Comparison of ENCODE assay signal across 8 mouse cellular contexts in genomic region chr12:102719552-102720315, GRCm38 (mm10). TPM values are rescaled to one million over a fixed set of nuclear protein-coding genes. Genes with fewer than 3 reads are reported as not detected.
A peak's percentile ranks its signal among the peaks of the same experiment; 100 is the strongest.
DNase-seq lines count a peak whose midpoint lies in the region; ATAC-seq and TF ChIP-seq lines count a peak whose summit lies in the region.

No protein-coding gene starts in this region.

- H3K27ac ChIP-seq in liver, adult 2 months (replicated peaks; ENCODE audit: insufficient read depth, low read depth, low read length), result no peak overlapping the region
- H3K27ac ChIP-seq in forebrain, embryonic 10.5 days, result no peak overlapping the region
- H3K27ac ChIP-seq in intestine, postnatal 0 days (ENCODE audit: low read depth, low read length), result no peak overlapping the region
- no peak overlapping the region for H3K27ac ChIP-seq in midbrain, embryonic 14.5 days (replicated peaks; ENCODE audit: low read depth, low read length)

- no peaks in the 10 kb centered on the region for H3K27me3 ChIP-seq in liver, adult 2 months (ENCODE audit: control insufficient read depth, insufficient read depth, low read length)
- no peaks in the 10 kb centered on the region for H3K27me3 ChIP-seq in forebrain, embryonic 10.5 days (ENCODE audit: poor library complexity, severe bottlenecking)
- H3K27me3 ChIP-seq in intestine, postnatal 0 days (replicated peaks; ENCODE audit: control insufficient read depth, insufficient read depth, low read length), result no peaks in the 10 kb centered on the region
- no peaks in the 10 kb centered on the region for H3K27me3 ChIP-seq in midbrain, embryonic 14.5 days (ENCODE audit: control insufficient read depth, insufficient read depth, low read length)

- no peaks in the 10 kb centered on the region for H3K9me3 ChIP-seq in forebrain, embryonic 10.5 days
- H3K9me3 ChIP-seq in intestine, postnatal 0 days (ENCODE audit: control insufficient read depth), result no peaks in the 10 kb centered on the region
- H3K9me3 ChIP-seq in midbrain, embryonic 14.5 days (ENCODE audit: control insufficient read depth, low read length), result no peaks in the 10 kb centered on the region

- ATAC-seq in intestine, postnatal 0 days, result 0 out of 2 replicates have a peak, but pooled peaks have one; percentile 40
- ATAC-seq in midbrain, embryonic 14.5 days (ENCODE audit: low FRiP score, low TSS enrichment), result peak; percentile 64; the same call in 1 of the 2 replicates

- 33% methylated on average over 13 of the region's 13 CpGs for WGBS in liver, adult 2 months
- WGBS in forebrain, embryonic 10.5 days, result 32% methylated on average over 13 of the region's 13 CpGs
- WGBS in intestine, postnatal 0 days, result 22% methylated on average over 13 of the region's 13 CpGs
- 26% methylated on average over 13 of the region's 13 CpGs for WGBS in midbrain, embryonic 14.5 days

- no peak overlapping the region for H3K4me3 ChIP-seq in liver, adult 2 months (ENCODE audit: insufficient read depth, low read depth, low read length)
- H3K4me3 ChIP-seq in forebrain, embryonic 10.5 days, result no peak overlapping the region
- no peak overlapping the region for H3K4me3 ChIP-seq in intestine, postnatal 0 days (ENCODE audit: low read depth, low read length)
- no peak overlapping the region for H3K4me3 ChIP-seq in midbrain, embryonic 14.5 days (replicated peaks; ENCODE audit: low read depth, low read length)

- DNase-seq in liver, adult 2 months (ENCODE audit: extremely low read depth, low read depth, low spot score), result no peak
- DNase-seq in liver, result no peak
- DNase-seq in T-cell, adult 2 months (ENCODE audit: low spot score), result peak; percentile 53
- DNase-seq in forebrain, embryonic 10.5 days (ENCODE audit: extremely low spot score, low spot score), result peak; percentile 56
- DNase-seq in midbrain, embryonic 14.5 days, result peak; percentile 87
- no peak for DNase-seq in frontal cortex, postnatal 25 days (ENCODE audit: low spot score in 2 of 2)
- no peak for DNase-seq in right cerebral cortex, postnatal 14 days

- H3K9ac ChIP-seq in liver, adult 2 months (ENCODE audit: low read depth, low read length), result no peak overlapping the region
- no peak overlapping the region for H3K9ac ChIP-seq in intestine, postnatal 0 days (ENCODE audit: low read depth, low read length)
- H3K9ac ChIP-seq in midbrain, embryonic 14.5 days (replicated peaks; ENCODE audit: low read length), result no peak overlapping the region

- TF ChIP-seq CTCF in liver, adult 2 months (IDR thresholded peaks at IDR 0.05; ENCODE audit: low read depth, low read length), result peak; percentile 69
- peak; percentile 91 for TF ChIP-seq CTCF in intestine, postnatal 0 days (IDR thresholded peaks at IDR 0.05; ENCODE audit: low read depth)

- H3K4me1 ChIP-seq in liver, adult 2 months (ENCODE audit: control insufficient read depth, insufficient read depth, low read length), result no peaks in the 10 kb centered on the region
- H3K4me1 ChIP-seq in forebrain, embryonic 10.5 days, result peaks cover 13% of the 10 kb centered on the region
- H3K4me1 ChIP-seq in intestine, postnatal 0 days (replicated peaks; ENCODE audit: control insufficient read depth, insufficient read depth, low read length), result no peaks in the 10 kb centered on the region
- H3K4me1 ChIP-seq in midbrain, embryonic 14.5 days (ENCODE audit: control insufficient read depth, insufficient read depth, low read length), result no peaks in the 10 kb centered on the region

- no peaks in the 10 kb centered on the region for H3K36me3 ChIP-seq in liver, adult 2 months (ENCODE audit: control insufficient read depth, insufficient read depth, low read length)
- H3K36me3 ChIP-seq in forebrain, embryonic 10.5 days (replicated peaks), result no peaks in the 10 kb centered on the region
- no peaks in the 10 kb centered on the region for H3K36me3 ChIP-seq in intestine, postnatal 0 days (ENCODE audit: control insufficient read depth, insufficient read depth)
- H3K36me3 ChIP-seq in midbrain, embryonic 14.5 days (ENCODE audit: control insufficient read depth, insufficient read depth, low read length), result no peaks in the 10 kb centered on the region

- no peaks in the 10 kb centered on the region for H3K79me2 ChIP-seq in liver, adult 2 months (ENCODE audit: control insufficient read depth, insufficient read depth, low read length)

- no peak for TF ChIP-seq POLR2A in liver, adult 2 months (IDR thresholded peaks at IDR 0.05; ENCODE audit: extremely low read depth, insufficient read depth, low read length)

- H3K4me2 ChIP-seq in intestine, postnatal 0 days (replicated peaks; ENCODE audit: low read depth), result peak overlapping the region; percentile 28
- peak overlapping the region; percentile 27; the same call in 1 of the 2 replicates for H3K4me2 ChIP-seq in midbrain, embryonic 14.5 days (ENCODE audit: low read length)

RNA-seq across cellular contexts. Expression of gene Itpk1, which starts 15.0 kb away (rescaled TPM):
- total RNA-seq in liver, adult 2 months (2014; rRNA removed), result 7.9 and 8.3 TPM in 2 replicates
- polyA plus RNA-seq in liver, adult 2 months (2012; rRNA removed), result 21.0 and 22.8 TPM in 2 replicates
- polyA plus RNA-seq in forebrain, embryonic 10.5 days (2016; fragmentation: Nextera tagmentation; extraction: Ambion mirVana), result 16.5 and 18.5 TPM in 2 replicates
- polyA plus RNA-seq in intestine, postnatal 0 days (2015; fragmentation: Nextera tagmentation; extraction: Ambion mirVana), result 56.3 and 57.4 TPM in 2 replicates
- 24.0 and 30.1 TPM in 2 replicates for polyA plus RNA-seq in midbrain, embryonic 14.5 days (2014; fragmentation: Nextera tagmentation; extraction: Ambion mirVana)

RNA-seq across cellular contexts. Expression of gene Moap1, which starts 23.7 kb away (rescaled TPM):
- 0.54 and 1.0 TPM in 2 replicates for total RNA-seq in liver, adult 2 months (2014; rRNA removed)
- polyA plus RNA-seq in liver, adult 2 months (2012; rRNA removed), result 0.15 and 0.37 TPM in 2 replicates
- polyA plus RNA-seq in forebrain, embryonic 10.5 days (2016; fragmentation: Nextera tagmentation; extraction: Ambion mirVana), result 33.8 and 36.5 TPM in 2 replicates
- 10.8 and 12.2 TPM in 2 replicates for polyA plus RNA-seq in intestine, postnatal 0 days (2015; fragmentation: Nextera tagmentation; extraction: Ambion mirVana)
- 60.0 and 63.6 TPM in 2 replicates for polyA plus RNA-seq in midbrain, embryonic 14.5 days (2014; fragmentation: Nextera tagmentation; extraction: Ambion mirVana)

RNA-seq across cellular contexts. Expression of gene Tmem251, which starts 23.8 kb away (rescaled TPM):
- total RNA-seq in liver, adult 2 months (2014; rRNA removed), result 1.8 and 2.0 TPM in 2 replicates
- 1.2 and 1.6 TPM in 2 replicates for polyA plus RNA-seq in liver, adult 2 months (2012; rRNA removed)
- 12.0 and 14.2 TPM in 2 replicates for polyA plus RNA-seq in forebrain, embryonic 10.5 days (2016; fragmentation: Nextera tagmentation; extraction: Ambion mirVana)
- 22.7 and 23.6 TPM in 2 replicates for polyA plus RNA-seq in intestine, postnatal 0 days (2015; fragmentation: Nextera tagmentation; extraction: Ambion mirVana)
- polyA plus RNA-seq in midbrain, embryonic 14.5 days (2014; fragmentation: Nextera tagmentation; extraction: Ambion mirVana), result 13.0 and 13.2 TPM in 2 replicates

RNA-seq across cellular contexts. Expression of gene Gm28051, which starts 37.8 kb away (rescaled TPM):
- total RNA-seq in liver, adult 2 months (2014; rRNA removed), result not detected in 2 replicates
- not detected in 2 replicates for polyA plus RNA-seq in liver, adult 2 months (2012; rRNA removed)
- polyA plus RNA-seq in forebrain, embryonic 10.5 days (2016; fragmentation: Nextera tagmentation; extraction: Ambion mirVana), result not detected in 2 replicates
- polyA plus RNA-seq in intestine, postnatal 0 days (2015; fragmentation: Nextera tagmentation; extraction: Ambion mirVana), result not detected in 2 replicates
- not detected in 2 replicates for polyA plus RNA-seq in midbrain, embryonic 14.5 days (2014; fragmentation: Nextera tagmentation; extraction: Ambion mirVana)

RNA-seq across cellular contexts. Expression of gene Gon7, which starts 37.9 kb away (rescaled TPM):
- 5.0 and 5.6 TPM in 2 replicates for total RNA-seq in liver, adult 2 months (2014; rRNA removed)
- polyA plus RNA-seq in liver, adult 2 months (2012; rRNA removed), result 11.3 and 11.5 TPM in 2 replicates
- 47.9 and 52.4 TPM in 2 replicates for polyA plus RNA-seq in forebrain, embryonic 10.5 days (2016; fragmentation: Nextera tagmentation; extraction: Ambion mirVana)
- polyA plus RNA-seq in intestine, postnatal 0 days (2015; fragmentation: Nextera tagmentation; extraction: Ambion mirVana), result 16.5 and 17.0 TPM in 2 replicates
- polyA plus RNA-seq in midbrain, embryonic 14.5 days (2014; fragmentation: Nextera tagmentation; extraction: Ambion mirVana), result 44.9 and 51.8 TPM in 2 replicates

Comparison
In these comparisons a context has a peak if more than half of its experiments do, and no peak if none do; other contexts are left out.
1. DNase-seq: peak in T-cell, adult 2 months (single experiment), forebrain, embryonic 10.5 days (single experiment) and midbrain, embryonic 14.5 days (single experiment); none in liver, adult 2 months (single experiment), liver (single experiment), frontal cortex, postnatal 25 days (0 of 2) and right cerebral cortex, postnatal 14 days (single experiment).